Mouse (Mus musculus): ENCODE data around the gene Cast. TPM values are rescaled to one million over a fixed set of nuclear protein-coding genes. Genes with fewer than 3 reads are reported as not detected.

Gene Cast
- polyA plus RNA-seq (2014; fragmentation: Nextera tagmentation; extraction: Ambion mirVana), result 42.5 and 47.9 TPM in 2 replicates

GRCm38 (mm10) chr13:74808152-74808929 lies at the start of gene Cast:
Cast (minus strand) TSS chr13:74808810.
- Histone ChIP-seq H3K4me3 (ENCODE audit: low read depth, low read length) (peak within 1 kb of the TSS; percentile 59), H3K9me3 (ENCODE audit: control insufficient read depth, low read length) (no peaks in the 10 kb centered on the region), H3K27me3 (replicated peaks; ENCODE audit: control insufficient read depth, insufficient read depth, low read length) (no peaks in the 10 kb centered on the region), H3K4me2 (ENCODE audit: low read depth, low read length) (peak within 1 kb of the TSS; percentile 80), H3K9ac (ENCODE audit: low read depth, low read length) (peak within 1 kb of the TSS; percentile 72), H3K4me1 (ENCODE audit: control insufficient read depth, insufficient read depth, low read length) (0 out of 2 replicates have a peak, but pooled peaks cover 5% of the 10 kb centered on the region), H3K27ac (replicated peaks; ENCODE audit: low read depth, low read length) (peak within 1 kb of the TSS; percentile 41), H3K36me3 (ENCODE audit: control insufficient read depth, insufficient read depth, low read length) (no peaks in the 10 kb centered on the region)
- ATAC-seq (ENCODE audit: low read depth), result peak; percentile 91
- DNase-seq (ENCODE audit: low spot score), result peak; percentile 70
- WGBS, result 4% methylated on average over 15 of the region's 36 CpGs

- no peaks in the 10 kb centered on the region for H3K9me3 ChIP-seq (ENCODE audit: control insufficient read depth, low read length)
- H3K27ac ChIP-seq (replicated peaks; ENCODE audit: low read depth, low read length), result no peak overlapping the region
- H3K9ac ChIP-seq (ENCODE audit: low read depth, low read length), result no peak overlapping the region
- peak; percentile 78 for ATAC-seq (ENCODE audit: low read depth)
- no peak overlapping the region for H3K4me3 ChIP-seq (ENCODE audit: low read depth, low read length)
- H3K36me3 ChIP-seq (ENCODE audit: control insufficient read depth, insufficient read depth, low read length), result no peaks in the 10 kb centered on the region
- no peak overlapping the region for H3K4me2 ChIP-seq (ENCODE audit: low read depth, low read length)
- H3K27me3 ChIP-seq (replicated peaks; ENCODE audit: control insufficient read depth, insufficient read depth, low read length), result no peaks in the 10 kb centered on the region
- peak; percentile 86 for DNase-seq (ENCODE audit: low spot score)
- 1% methylated on average over 3 of the region's 3 CpGs for WGBS
- no peaks in the 10 kb centered on the region for H3K4me1 ChIP-seq (ENCODE audit: control insufficient read depth, insufficient read depth, low read length)
Observed at GRCm38 (mm10) chr13:74854338-74855047, 45.9 kb upstream of the Cast start.

GRCm38 (mm10) chr13:74850823-74851222 lies 42.2 kb upstream of the Cast start:
- H3K4me2 ChIP-seq (ENCODE audit: low read depth, low read length), result no peak overlapping the region
- ATAC-seq (ENCODE audit: low read depth), result no peak
- DNase-seq (ENCODE audit: low spot score), result no peak
- no peak overlapping the region for H3K4me3 ChIP-seq (ENCODE audit: low read depth, low read length)
- H3K27me3 ChIP-seq (replicated peaks; ENCODE audit: control insufficient read depth, insufficient read depth, low read length), result no peaks in the 10 kb centered on the region
- no peak overlapping the region for H3K9ac ChIP-seq (ENCODE audit: low read depth, low read length)
- no peaks in the 10 kb centered on the region for H3K36me3 ChIP-seq (ENCODE audit: control insufficient read depth, insufficient read depth, low read length)
- no peaks in the 10 kb centered on the region for H3K9me3 ChIP-seq (ENCODE audit: control insufficient read depth, low read length)
- WGBS, result 94% methylated on average over 2 of the region's 2 CpGs
- no peaks in the 10 kb centered on the region for H3K4me1 ChIP-seq (ENCODE audit: control insufficient read depth, insufficient read depth, low read length)
- no peak overlapping the region for H3K27ac ChIP-seq (replicated peaks; ENCODE audit: low read depth, low read length)

- 75% methylated on average over 1 of the region's 1 CpGs for WGBS
Observed at GRCm38 (mm10) chr13:74845886-74846285, 37.3 kb upstream of the Cast start.

GRCm38 (mm10) chr13:74834543-74834942 lies 25.9 kb upstream of the Cast start:
- H3K9ac ChIP-seq (ENCODE audit: low read depth, low read length), result no peak overlapping the region

More at GRCm38 (mm10) chr13:74845886-74846285, 37.3 kb upstream of the Cast start:
- ATAC-seq (ENCODE audit: low read depth), result no peak
- Histone ChIP-seq H3K27ac (replicated peaks; ENCODE audit: low read depth, low read length) (no peak overlapping the region), H3K4me2 (ENCODE audit: low read depth, low read length) (no peak overlapping the region), H3K4me1 (ENCODE audit: control insufficient read depth, insufficient read depth, low read length) (no peaks in the 10 kb centered on the region), H3K9ac (ENCODE audit: low read depth, low read length) (no peak overlapping the region), H3K9me3 (ENCODE audit: control insufficient read depth, low read length) (no peaks in the 10 kb centered on the region), H3K27me3 (replicated peaks; ENCODE audit: control insufficient read depth, insufficient read depth, low read length) (no peaks in the 10 kb centered on the region), H3K4me3 (ENCODE audit: low read depth, low read length) (no peak overlapping the region), H3K36me3 (ENCODE audit: control insufficient read depth, insufficient read depth, low read length) (no peaks in the 10 kb centered on the region)
- no peak for DNase-seq (ENCODE audit: low spot score)

GRCm38 (mm10) chr13:74822095-74822494 lies 13.5 kb upstream of the Cast start:
- no peak overlapping the region for H3K9ac ChIP-seq (ENCODE audit: low read depth, low read length)
- H3K4me3 ChIP-seq (ENCODE audit: low read depth, low read length), result no peak overlapping the region
- 73% methylated on average over 3 of the region's 3 CpGs for WGBS
- no peaks in the 10 kb centered on the region for H3K36me3 ChIP-seq (ENCODE audit: control insufficient read depth, insufficient read depth, low read length)
- ATAC-seq (ENCODE audit: low read depth) (no peak), DNase-seq (ENCODE audit: low spot score) (peak; percentile 36)
- no peaks in the 10 kb centered on the region for H3K27me3 ChIP-seq (replicated peaks; ENCODE audit: control insufficient read depth, insufficient read depth, low read length)
- H3K4me2 ChIP-seq (ENCODE audit: low read depth, low read length), result no peak overlapping the region
- H3K27ac ChIP-seq (replicated peaks; ENCODE audit: low read depth, low read length), result no peak overlapping the region
- H3K4me1 ChIP-seq (ENCODE audit: control insufficient read depth, insufficient read depth, low read length), result no peaks in the 10 kb centered on the region
- H3K9me3 ChIP-seq (ENCODE audit: control insufficient read depth, low read length), result no peaks in the 10 kb centered on the region

More at GRCm38 (mm10) chr13:74834543-74834942, 25.9 kb upstream of the Cast start:
- H3K4me1 ChIP-seq (ENCODE audit: control insufficient read depth, insufficient read depth, low read length), result no peaks in the 10 kb centered on the region
- no peak overlapping the region for H3K27ac ChIP-seq (replicated peaks; ENCODE audit: low read depth, low read length)
- ATAC-seq (ENCODE audit: low read depth) (no peak), DNase-seq (ENCODE audit: low spot score) (no peak)
- 83% methylated on average over 1 of the region's 1 CpGs for WGBS
- H3K27me3 ChIP-seq (replicated peaks; ENCODE audit: control insufficient read depth, insufficient read depth, low read length), result no peaks in the 10 kb centered on the region
- no peaks in the 10 kb centered on the region for H3K36me3 ChIP-seq (ENCODE audit: control insufficient read depth, insufficient read depth, low read length)
- H3K9me3 ChIP-seq (ENCODE audit: control insufficient read depth, low read length), result no peaks in the 10 kb centered on the region
- no peak overlapping the region for H3K4me3 ChIP-seq (ENCODE audit: low read depth, low read length)
- H3K4me2 ChIP-seq (ENCODE audit: low read depth, low read length), result no peak overlapping the region

GRCm38 (mm10) chr13:74815753-74816152 lies 7.1 kb upstream of the Cast start:
- ATAC-seq (ENCODE audit: low read depth) (no peak), DNase-seq (ENCODE audit: low spot score) (no peak)
- no peak overlapping the region for H3K4me2 ChIP-seq (ENCODE audit: low read depth, low read length)
- no peaks in the 10 kb centered on the region for H3K36me3 ChIP-seq (ENCODE audit: control insufficient read depth, insufficient read depth, low read length)
- H3K9me3 ChIP-seq (ENCODE audit: control insufficient read depth, low read length), result no peaks in the 10 kb centered on the region
- 89% methylated on average over 1 of the region's 1 CpGs for WGBS
- no peaks in the 10 kb centered on the region for H3K27me3 ChIP-seq (replicated peaks; ENCODE audit: control insufficient read depth, insufficient read depth, low read length)
- H3K9ac ChIP-seq (ENCODE audit: low read depth, low read length), result no peak overlapping the region
- H3K4me1 ChIP-seq (ENCODE audit: control insufficient read depth, insufficient read depth, low read length), result no peaks in the 10 kb centered on the region
- H3K4me3 ChIP-seq (ENCODE audit: low read depth, low read length), result no peak overlapping the region
- no peak overlapping the region for H3K27ac ChIP-seq (replicated peaks; ENCODE audit: low read depth, low read length)

GRCm38 (mm10) chr13:74807446-74808151 lies 1.0 kb downstream of the Cast start:
- H3K36me3 ChIP-seq (ENCODE audit: control insufficient read depth, insufficient read depth, low read length), result no peaks in the 10 kb centered on the region
- peak overlapping the region; percentile 59 for H3K4me3 ChIP-seq (ENCODE audit: low read depth, low read length)
- H3K27ac ChIP-seq (replicated peaks; ENCODE audit: low read depth, low read length), result peak overlapping the region; percentile 41; the same call in 1 of the 2 replicates
- under 1% methylated on average over 31 of the region's 31 CpGs for WGBS
- H3K27me3 ChIP-seq (replicated peaks; ENCODE audit: control insufficient read depth, insufficient read depth, low read length), result no peaks in the 10 kb centered on the region
- H3K4me1 ChIP-seq (ENCODE audit: control insufficient read depth, insufficient read depth, low read length), result 0 out of 2 replicates have a peak, but pooled peaks cover 5% of the 10 kb centered on the region
- DNase-seq (ENCODE audit: low spot score), result peak; percentile 80
- peak overlapping the region; percentile 80 for H3K4me2 ChIP-seq (ENCODE audit: low read depth, low read length)
- peak; percentile 92 for ATAC-seq (ENCODE audit: low read depth)
- peak overlapping the region; percentile 72 for H3K9ac ChIP-seq (ENCODE audit: low read depth, low read length)
- H3K9me3 ChIP-seq (ENCODE audit: control insufficient read depth, low read length), result no peaks in the 10 kb centered on the region
